Mouse (Mus musculus) spleen, adult 2 months (tissue): ENCODE results near the gene Gm20388.

Experiments used
- CTCF ChIP-seq: fragments of 200-500 bp; IDR thresholded peaks from 2 replicates; pipeline ENCODE4 v1.5.1; 2011; ENCODE audit warnings: mild to moderate bottlenecking, inconsistent platforms; ENCODE audit not compliant: insufficient read depth, insufficient read length, insufficient replicate concordance; ENCODE audit errors: extremely low read depth
- POLR2A ChIP-seq: fragments of 200-500 bp; IDR thresholded peaks from 2 replicates; pipeline ENCODE4 v1.6.1; 2011; ENCODE audit warnings: low read depth, low read length, inconsistent platforms

- TF ChIP-seq CTCF (no peak), POLR2A (no peak)
Observed at GRCm38 (mm10) chr8:120581329-120581728, 670.7 kb downstream of the Gm20388 start.
